Mouse (Mus musculus): ENCODE measurements around the gene Map2k3.

- no peak for TF ChIP-seq POLR2A (IDR thresholded peaks at IDR 0.05; ENCODE audit: borderline replicate concordance, insufficient read depth, low read length)
- no peak for TF ChIP-seq CTCF (IDR thresholded peaks at IDR 0.05; ENCODE audit: borderline replicate concordance, insufficient read depth, low read depth, low read length)
Measured at GRCm38 (mm10) chr11:60902486-60902885, 29.3 kb upstream of the Map2k3 start.
